20 mouse cellular contexts compared by ENCODE assay signal in the genomic region with DNA sequence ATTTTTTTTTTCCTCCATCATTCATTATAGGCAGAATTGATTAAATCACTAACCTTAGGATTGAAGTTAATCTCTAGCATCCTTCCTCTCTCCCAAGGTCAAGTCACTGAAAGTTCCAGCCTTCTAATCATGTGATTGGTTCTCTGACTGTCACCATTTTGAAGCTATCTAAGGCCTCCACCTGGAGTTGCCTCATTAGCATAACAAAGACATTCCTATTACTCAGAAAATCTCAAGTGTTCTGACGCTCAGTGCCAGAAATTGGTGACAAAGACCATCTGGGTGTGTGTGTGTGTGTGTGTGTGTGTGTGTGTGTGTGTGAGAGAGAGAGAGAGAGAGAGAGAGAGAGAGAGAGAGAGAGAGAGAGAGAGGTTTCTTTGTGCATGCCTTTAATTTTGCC.
"Had no signal": no experiment of that assay in that cellular context is flagged by ENCODE, and none has a peak within 500 bp of the region (broad histone marks: within the 10 kb centered on the region; RNA-seq: fewer than 3 reads in every experiment).

No protein-coding gene starts in this region.

- H3K9me3 ChIP-seq: liver, embryonic 13.5 days; midbrain, embryonic 12.5 days; neural tube, embryonic 13.5 days had no signal

- H3K4me2 ChIP-seq: liver, embryonic 13.5 days; midbrain, embryonic 12.5 days; neural tube, embryonic 13.5 days had no signal

- H3K27me3 ChIP-seq: liver, embryonic 13.5 days; midbrain, embryonic 12.5 days; neural tube, embryonic 13.5 days had no signal

- H3K4me1 ChIP-seq: liver, embryonic 13.5 days; midbrain, embryonic 12.5 days; neural tube, embryonic 13.5 days had no signal

- H3K27ac ChIP-seq: kidney, postnatal 0 days; layer of hippocampus, adult 2 months; left cerebral cortex, adult 2 months; liver, embryonic 13.5 days; macrophage; midbrain, embryonic 12.5 days; neural tube, embryonic 13.5 days; stomach, postnatal 0 days had no signal

- H3K4me3 ChIP-seq: layer of hippocampus, adult 2 months; left cerebral cortex, adult 2 months; liver, embryonic 13.5 days; midbrain, embryonic 12.5 days; myocyte; neural tube, embryonic 13.5 days had no signal

- DNase-seq: kidney, adult 2 months; kidney, postnatal 25 days; layer of hippocampus, postnatal 36 days; liver, embryonic 13.5 days; lung, adult 2 months; lung, postnatal 14 days; right cerebral cortex, adult 18-20 months; right cerebral cortex, postnatal 14 days; right cerebral cortex, postnatal 4 days; thymus, adult 2 months; thymus, postnatal 14 days; thymus, postnatal 4 days had no signal

- H3K36me3 ChIP-seq: liver, embryonic 13.5 days; midbrain, embryonic 12.5 days; neural tube, embryonic 13.5 days had no signal

- H3K9ac ChIP-seq: liver, embryonic 13.5 days; midbrain, embryonic 12.5 days; neural tube, embryonic 13.5 days had no signal
